Mouse (Mus musculus) CH12.LX (cell line): ENCODE data around the gene Kcnc3. TPM values are rescaled to one million over a fixed set of nuclear protein-coding genes. Genes with fewer than 3 reads are reported as not detected.

Experiments
- DNase-seq: peaks from one replicate; pipeline ENCODE4 v3.0.0-alpha.2; 2013; ENCODE audit errors: extremely low read depth
- H3K27ac ChIP-seq: 2 replicates; pipeline ENCODE4 v1.5.1; 2012; ENCODE audit warnings: low read depth, mild to moderate bottlenecking, control low read depth, moderate library complexity; ENCODE audit not compliant: insufficient read depth
- H3K27me3 ChIP-seq: replicated peaks from 2 replicates; pipeline ENCODE3; 2012; ENCODE audit warnings: inconsistent platforms
- H3K36me3 ChIP-seq, 2 experiments: replicated peaks in 1 of 2; 2 replicates each; pipeline versions ENCODE3 to v1.6.1; 2012; ENCODE audit warnings: inconsistent platforms in 1 of 2, low read length in 1 of 2, mild to moderate bottlenecking in 1 of 2, mixed read lengths in 1 of 2, moderate library complexity in 1 of 2; ENCODE audit not compliant: control insufficient read depth in 1 of 2, insufficient read depth in 1 of 2
- H3K4me1 ChIP-seq, 2 experiments: 2 replicates each; pipeline ENCODE4 v1.6.1; 2012; ENCODE audit warnings: inconsistent platforms in 1 of 2, moderate library complexity in 1 of 2; ENCODE audit not compliant: insufficient read depth in 2 of 2, control insufficient read depth in 1 of 2
- H3K4me2 ChIP-seq: 2 replicates; pipeline ENCODE4 v1.6.1; 2012; ENCODE audit warnings: low read depth, mild to moderate bottlenecking, control low read depth; ENCODE audit not compliant: poor library complexity, insufficient read depth, severe bottlenecking
- H3K4me3 ChIP-seq, 3 experiments: fragments of 150-350 bp in 1 of 3; sonication (generic) in 1 of 3; replicated peaks in 1 of 3; 2 replicates each; pipeline versions ENCODE3 to v1.5.1; 2011 to 2012; ENCODE audit warnings: low read depth in 2 of 3, low read length in 2 of 3, mild to moderate bottlenecking in 2 of 3, moderate library complexity in 2 of 3, control low read depth in 1 of 3, improper control_type of control experiment in 1 of 3, inconsistent platforms in 1 of 3, mixed read lengths in 1 of 3; ENCODE audit not compliant: poor library complexity in 1 of 3
- H3K79me2 ChIP-seq: replicated peaks from 2 replicates; pipeline ENCODE4 v1.6.1; 2012; ENCODE audit warnings: mild to moderate bottlenecking, moderate library complexity; ENCODE audit not compliant: control insufficient read depth, poor library complexity, insufficient read depth, severe bottlenecking; ENCODE audit errors: extremely low read depth
- H3K9ac ChIP-seq: 2 replicates; pipeline ENCODE4 v1.6.1; 2012; ENCODE audit warnings: low read depth, mild to moderate bottlenecking, control low read depth, moderate library complexity; ENCODE audit not compliant: insufficient read depth
- H3K9me3 ChIP-seq: replicated peaks from 2 replicates; pipeline ENCODE3; 2012; ENCODE audit warnings: low read length, inconsistent platforms, mixed read lengths
- BHLHE40 ChIP-seq: IDR thresholded peaks from 2 replicates; pipeline ENCODE4 v1.6.1; 2011; ENCODE audit warnings: mild to moderate bottlenecking, low read depth, low read length, improper control_type of control experiment
- CHD1 ChIP-seq: IDR thresholded peaks from 2 replicates; pipeline ENCODE4 v1.6.1; 2012; ENCODE audit warnings: low read depth, low read length, improper control_type of control experiment, inconsistent platforms
- CHD2 ChIP-seq: IDR thresholded peaks from 2 replicates; pipeline ENCODE4 v1.6.1; 2011; ENCODE audit warnings: low read length, improper control_type of control experiment
- EP300 ChIP-seq: IDR thresholded peaks from 2 replicates; pipeline ENCODE4 v1.6.1; 2011; ENCODE audit warnings: low read length, improper control_type of control experiment
- HCFC1 ChIP-seq: IDR thresholded peaks from 2 replicates; pipeline ENCODE4 v1.6.1; 2012; ENCODE audit warnings: low read depth, mild to moderate bottlenecking, inconsistent platforms, low read length, improper control_type of control experiment
- IRF4 ChIP-seq: IDR thresholded peaks from 2 replicates; pipeline ENCODE4 v1.6.1; 2014; ENCODE audit warnings: low read depth, mild to moderate bottlenecking, inconsistent platforms, low read length, improper control_type of control experiment
- JUN ChIP-seq: IDR thresholded peaks from 2 replicates; pipeline ENCODE4 v1.6.1; 2011; ENCODE audit warnings: low read depth, mild to moderate bottlenecking, low read length, improper control_type of control experiment, moderate library complexity; ENCODE audit not compliant: insufficient read depth
- KAT2A ChIP-seq: IDR thresholded peaks from 2 replicates; pipeline ENCODE4 v1.6.1; 2012; ENCODE audit warnings: low read length, improper control_type of control experiment, inconsistent platforms; ENCODE audit not compliant: insufficient replicate concordance
- MAFK ChIP-seq: IDR thresholded peaks from 2 replicates; pipeline ENCODE4 v1.6.1; 2011; ENCODE audit warnings: low read length, improper control_type of control experiment; ENCODE audit not compliant: insufficient replicate concordance
- MEF2A ChIP-seq: IDR thresholded peaks from 2 replicates; pipeline ENCODE4 v1.6.1; 2014; ENCODE audit warnings: low read depth, mild to moderate bottlenecking, inconsistent platforms, low read length, improper control_type of control experiment, borderline replicate concordance
- MYC ChIP-seq: IDR thresholded peaks from 2 replicates; pipeline ENCODE4 v1.6.1; 2011; ENCODE audit warnings: low read depth, mild to moderate bottlenecking, improper control_type of control experiment, low read length
- NELFE ChIP-seq: IDR thresholded peaks from 2 replicates; pipeline ENCODE4 v1.6.1; 2011; ENCODE audit warnings: low read depth, low read length, improper control_type of control experiment
- POLR2AphosphoS2 ChIP-seq: IDR thresholded peaks from 2 replicates; pipeline ENCODE4 v1.6.1; 2011; ENCODE audit warnings: low read depth, low read length, improper control_type of control experiment
- RAD21 ChIP-seq: IDR thresholded peaks from 2 replicates; pipeline ENCODE4 v1.6.1; 2011; ENCODE audit warnings: low read depth, mild to moderate bottlenecking, low read length, improper control_type of control experiment, moderate library complexity
- RCOR1 ChIP-seq: conservative IDR thresholded peaks from 2 replicates; pipeline ENCODE4 v1.6.1; 2012; ENCODE audit warnings: low read depth, mild to moderate bottlenecking, inconsistent platforms, low read length, improper control_type of control experiment
- SMC3 ChIP-seq: IDR thresholded peaks from 2 replicates; pipeline ENCODE4 v1.6.1; 2011; ENCODE audit warnings: low read depth, low read length, improper control_type of control experiment
- TBP ChIP-seq: conservative IDR thresholded peaks from 2 replicates; pipeline ENCODE4 v1.6.1; 2011; ENCODE audit warnings: low read depth, low read length, improper control_type of control experiment
- TCF12 ChIP-seq: IDR thresholded peaks from 2 replicates; pipeline ENCODE4 v1.6.1; 2014; ENCODE audit warnings: low read depth, mild to moderate bottlenecking, inconsistent platforms, low read length, improper control_type of control experiment
- USF1 ChIP-seq: IDR thresholded peaks from 2 replicates; pipeline ENCODE4 v1.6.1; 2014; ENCODE audit warnings: low read depth, mild to moderate bottlenecking, inconsistent platforms, low read length, improper control_type of control experiment
- USF2 ChIP-seq: conservative IDR thresholded peaks from 2 replicates; pipeline ENCODE4 v1.6.1; 2011; ENCODE audit warnings: low read depth, low read length, improper control_type of control experiment
- ZC3H11A ChIP-seq: IDR thresholded peaks from 2 replicates; pipeline ENCODE4 v1.6.1; 2012; ENCODE audit warnings: low read depth, mild to moderate bottlenecking, inconsistent platforms, low read length, improper control_type of control experiment
- ZKSCAN1 ChIP-seq: IDR thresholded peaks from 2 replicates; pipeline ENCODE4 v1.6.1; 2012; ENCODE audit warnings: low read depth, inconsistent platforms, low read length, improper control_type of control experiment, borderline replicate concordance
- ZMIZ1 ChIP-seq: IDR thresholded peaks from 2 replicates; pipeline ENCODE4 v1.6.1; 2012; ENCODE audit warnings: low read depth, mild to moderate bottlenecking, inconsistent platforms, low read length, improper control_type of control experiment
- dilution Hi-C: fragments of 300-500 bp; cut with MboI; formaldehyde crosslinking; loops from 2 replicates; pipeline ENCODE4 v1.14.3; 2020; ENCODE audit warnings: low sequenced_read_pairs; ENCODE audit not compliant: extremely low pct_unique_long_range_greater_than_20kb, extremely low pct_ligation_motif_present
- in situ Hi-C: fragments of 300-500 bp; cut with MboI; formaldehyde crosslinking; loops from 3 replicates; pipeline ENCODE4 v1.14.3; 2019; ENCODE audit warnings: low sequenced_read_pairs, low pct_ligation_motif_present, low pct_unique_long_range_greater_than_20kb, mixed read lengths
- polyA plus RNA-seq: library from polyadenylated mRNA; unstranded; fragments of >175 nt; gene quantifications from 2 replicates; pipeline ENCODE4 v1.2.1, GENCODE M21; 2012; ENCODE audit warnings: low read depth; ENCODE audit not compliant: insufficient read length
- total RNA-seq, 2 experiments: library from RNA; depleted of rRNA; stranded (reverse); fragments of 300-350 nt in 1 of 2; fragments of >200 nt in 1 of 2; gene quantifications; 2 replicates each; pipeline ENCODE4 v1.2.3; 2012 to 2014

The Kcnc3 gene
- total and polyA plus RNA-seq, 3 experiments, result 0.31 to 5.6 (median 1.7) TPM

GRCm38 (mm10) chr7:44612192-44612591 lies 21.7 kb downstream of the Kcnc3 start:
- no peaks in the 10 kb centered on the region for H3K27me3 ChIP-seq
- no peak overlapping the region for H3K4me2 ChIP-seq
- H3K27ac ChIP-seq, result no peak overlapping the region
- TF ChIP-seq RCOR1, result no peak
- TF ChIP-seq USF2, result no peak
- no peak for TF ChIP-seq SMC3
- no peak for TF ChIP-seq MAFK
- peak; percentile 37; the same call in 1 of the 2 replicates for TF ChIP-seq CHD2
- no peak for TF ChIP-seq EP300
- peak; percentile 65; the same call in 1 of the 2 replicates for TF ChIP-seq MEF2A
- peak; percentile 60 for TF ChIP-seq TCF12
- TF ChIP-seq, all 38 proteins: peak for 3
- peaks cover 18 to 44% of the 10 kb centered on the region in 2 experiments for H3K4me1 ChIP-seq
- DNase-seq, result peak; percentile 61
- peaks cover 5% of the 10 kb centered on the region for H3K9me3 ChIP-seq
- in situ Hi-C loops (no loop called here), dilution Hi-C loops (no loop called here)
- no peak overlapping the region for H3K9ac ChIP-seq
- no peak overlapping the region for H3K4me3 ChIP-seq
- no peaks in the 10 kb centered on the region for H3K79me2 ChIP-seq
- H3K36me3 ChIP-seq, result no peaks in the 10 kb centered on the region

GRCm38 (mm10) chr7:44614041-44614688 lies 23.7 kb downstream of the Kcnc3 start:
- no peak for DNase-seq
- H3K9me3 ChIP-seq, result peaks cover 8% of the 10 kb centered on the region
- H3K9ac ChIP-seq, result no peak overlapping the region
- no peak overlapping the region for H3K27ac ChIP-seq
- in situ Hi-C loops, result no loop called here
- no peak overlapping the region for H3K4me3 ChIP-seq
- TF ChIP-seq ZMIZ1, result no peak
- no peak for TF ChIP-seq ZC3H11A
- no peak for TF ChIP-seq IRF4
- TF ChIP-seq JUN, result no peak
- no peak for TF ChIP-seq USF2
- no peak for TF ChIP-seq ZKSCAN1
- no peak for TF ChIP-seq RCOR1
- TF ChIP-seq HCFC1, result no peak
- no peak for TF ChIP-seq BHLHE40
- TF ChIP-seq CHD2, result no peak
- TF ChIP-seq MYC, result no peak
- TF ChIP-seq CHD1, result no peak
- no peak for TF ChIP-seq NELFE
- no peak for TF ChIP-seq RAD21
- TF ChIP-seq TBP, result no peak
- no peak for TF ChIP-seq POLR2AphosphoS2
- no peak for TF ChIP-seq TCF12
- no peak for TF ChIP-seq KAT2A
- no peak for TF ChIP-seq USF1
- no peaks in the 10 kb centered on the region for H3K79me2 ChIP-seq
- no peaks in the 10 kb centered on the region for H3K36me3 ChIP-seq
- dilution Hi-C loops, result no loop called here
- H3K4me2 ChIP-seq, result no peak overlapping the region
- no peaks in the 10 kb centered on the region for H3K27me3 ChIP-seq
- peaks cover 12 to 37% of the 10 kb centered on the region in 2 experiments for H3K4me1 ChIP-seq
